25 mouse cellular contexts compared by ENCODE assay signal in genomic region chr15:56440171-56440570, GRCm38 (mm10).
DNase-seq lines count a peak whose midpoint lies in the region; ATAC-seq and TF ChIP-seq lines count a peak whose summit lies in the region.
"Had no signal": no experiment of that assay in that cellular context is flagged by ENCODE, and none has a peak within 500 bp of the region (broad histone marks: within the 10 kb centered on the region; RNA-seq: fewer than 3 reads in every experiment).

No protein-coding gene starts in this region.

- no peak for ATAC-seq in midbrain, embryonic 11.5 days (ENCODE audit: low FRiP score)
- no peak for ATAC-seq in midbrain, embryonic 16.5 days
- no peak for ATAC-seq in hindbrain, embryonic 16.5 days
- ATAC-seq: activated CD4-positive, CD25-positive, alpha-beta regulatory T cell, adult 4 months; CD4-positive, CD25-positive, alpha-beta regulatory T cell, adult 4 months; Patski had no signal

- no peak for TF ChIP-seq CTCF in embryonic fibroblast, embryonic 13.5 days (IDR thresholded peaks at IDR 0.05; ENCODE audit: borderline replicate concordance, insufficient read depth, low read length)
- no peak for TF ChIP-seq CTCF in gastrocnemius, adult 2 months (IDR thresholded peaks at IDR 0.05)

- TF ChIP-seq POLR2A in embryonic fibroblast, embryonic 13.5 days (IDR thresholded peaks at IDR 0.05; ENCODE audit: low read depth, low read length) = no peak

- H3K4me2 ChIP-seq in midbrain, embryonic 11.5 days = no peak overlapping the region
- H3K4me2 ChIP-seq in midbrain, embryonic 16.5 days (ENCODE audit: low read length) = no peak overlapping the region
- H3K4me2 ChIP-seq in hindbrain, embryonic 16.5 days (ENCODE audit: low read length) = no peak overlapping the region

- H3K27ac ChIP-seq in midbrain, embryonic 11.5 days (ENCODE audit: low read depth, low read length) = no peak overlapping the region
- no peak overlapping the region for H3K27ac ChIP-seq in midbrain, embryonic 16.5 days (ENCODE audit: low read length)
- H3K27ac ChIP-seq in embryonic fibroblast, embryonic 13.5 days (ENCODE audit: insufficient read depth, low read length) = 0 out of 2 replicates have a peak overlapping the region, but pooled peaks have one; percentile 11
- no peak overlapping the region for H3K27ac ChIP-seq in gastrocnemius, adult 2 months
- H3K27ac ChIP-seq in hindbrain, embryonic 16.5 days (ENCODE audit: low read depth, low read length) = no peak overlapping the region

- no peak overlapping the region for H3K4me3 ChIP-seq in midbrain, embryonic 11.5 days (ENCODE audit: low read depth, low read length)
- no peak overlapping the region for H3K4me3 ChIP-seq in midbrain, embryonic 16.5 days (ENCODE audit: low read depth, low read length)
- no peak overlapping the region for H3K4me3 ChIP-seq in embryonic fibroblast, embryonic 13.5 days (ENCODE audit: insufficient read depth, low read length)
- no peak overlapping the region for H3K4me3 ChIP-seq in gastrocnemius, adult 2 months
- H3K4me3 ChIP-seq in hindbrain, embryonic 16.5 days (ENCODE audit: low read length) = no peak overlapping the region

- H3K27me3 ChIP-seq in midbrain, embryonic 11.5 days (ENCODE audit: control insufficient read depth, insufficient read depth, low read length) = no peaks in the 10 kb centered on the region
- H3K27me3 ChIP-seq in midbrain, embryonic 16.5 days (ENCODE audit: control insufficient read depth, insufficient read depth, low read depth, low read length) = no peaks in the 10 kb centered on the region
- no peaks in the 10 kb centered on the region for H3K27me3 ChIP-seq in hindbrain, embryonic 16.5 days (replicated peaks; ENCODE audit: control insufficient read depth, insufficient read depth, low read length)
- H3K27me3 ChIP-seq: CH12.LX had no signal

- peak; percentile 79 for DNase-seq in midbrain, embryonic 11.5 days (ENCODE audit: low spot score, missing footprints)
- peak; percentile 52 for DNase-seq in 3T3-L1 (ENCODE audit: low read depth, low spot score)
- peak; percentile 65 for DNase-seq in NIH3T3 (ENCODE audit: low read depth)
- DNase-seq in gastrocnemius, adult 2 months = no peak
- no peak for DNase-seq in adipocyte (ENCODE audit: low spot score)
- DNase-seq: adrenal gland, adult 2 months; adrenal gland, adult 8-10 months; adrenal gland, postnatal 10 days; adrenal gland, postnatal 14 days; adrenal gland, postnatal 25 days; adrenal gland, postnatal 36 days; B cell, adult 2 months; cerebellum, adult 11 months; cerebellum, adult 11-12 months; cerebellum, adult 18-20 months; cerebellum, adult 2 months; cerebellum, adult 8-10 months had no signal

- H3K4me1 ChIP-seq in midbrain, embryonic 11.5 days (ENCODE audit: control insufficient read depth, insufficient read depth, low read length) = no peaks in the 10 kb centered on the region
- H3K4me1 ChIP-seq in midbrain, embryonic 16.5 days (ENCODE audit: control insufficient read depth, insufficient read depth, low read length) = no peaks in the 10 kb centered on the region
- H3K4me1 ChIP-seq in embryonic fibroblast, embryonic 13.5 days (ENCODE audit: control insufficient read depth, insufficient read depth, low read length) = no peaks in the 10 kb centered on the region
- H3K4me1 ChIP-seq in hindbrain, embryonic 16.5 days (ENCODE audit: control insufficient read depth, insufficient read depth, low read depth, low read length) = no peaks in the 10 kb centered on the region

- 84% methylated on average over 4 of the region's 4 CpGs for WGBS in midbrain, embryonic 11.5 days
- 85% methylated on average over 4 of the region's 4 CpGs for WGBS in midbrain, embryonic 16.5 days
- 87% methylated on average over 4 of the region's 4 CpGs for WGBS in hindbrain, embryonic 16.5 days

- no peak overlapping the region for H3K9ac ChIP-seq in midbrain, embryonic 11.5 days (ENCODE audit: low read length)
- H3K9ac ChIP-seq in midbrain, embryonic 16.5 days (ENCODE audit: low read depth, low read length) = no peak overlapping the region
- no peak overlapping the region for H3K9ac ChIP-seq in hindbrain, embryonic 16.5 days (ENCODE audit: low read depth, low read length)

- no peaks in the 10 kb centered on the region for H3K9me3 ChIP-seq in midbrain, embryonic 11.5 days (ENCODE audit: control insufficient read depth, low read length)
- no peaks in the 10 kb centered on the region for H3K9me3 ChIP-seq in midbrain, embryonic 16.5 days (replicated peaks; ENCODE audit: control insufficient read depth, low read length, poor library complexity, severe bottlenecking)
- no peaks in the 10 kb centered on the region for H3K9me3 ChIP-seq in hindbrain, embryonic 16.5 days (ENCODE audit: control insufficient read depth, low read length)
- H3K9me3 ChIP-seq: G1E had no signal

- intact Hi-C loops in gastrocnemius, adult 2 months (cut with DNase I) = no loop called here

- H3K36me3 ChIP-seq in midbrain, embryonic 11.5 days (ENCODE audit: control insufficient read depth, insufficient read depth, low read length) = no peaks in the 10 kb centered on the region
- H3K36me3 ChIP-seq in midbrain, embryonic 16.5 days (ENCODE audit: control insufficient read depth, insufficient read depth, low read length) = no peaks in the 10 kb centered on the region
- H3K36me3 ChIP-seq in hindbrain, embryonic 16.5 days (ENCODE audit: control insufficient read depth, insufficient read depth, low read length) = no peaks in the 10 kb centered on the region
- H3K36me3 ChIP-seq: G1E had no signal

Comparison
In these comparisons a context has a peak if more than half of its experiments do, and no peak if none do; other contexts are left out.
1. DNase-seq: peak in midbrain, embryonic 11.5 days (single experiment), 3T3-L1 (single experiment) and NIH3T3 (single experiment); none in gastrocnemius, adult 2 months (single experiment) and adipocyte (single experiment).